Mouse (Mus musculus) neural tube, embryonic 15.5 days (tissue): ENCODE measurements around the gene Sf3a1. TPM values are rescaled to one million over a fixed set of nuclear protein-coding genes. Genes with fewer than 3 reads are reported as not detected.
"Not testable (repeated sequence)": the region's sequence is repeated elsewhere in the genome, so short reads cannot be mapped to it uniquely, and the experiment has no call there.

Experiments used
- ATAC-seq: fragments of 200-750 bp; cut with Nextera tagmentation; 2 replicates; pipeline ENCODE4 v1.8.0; 2017; ENCODE audit warnings: mild to moderate bottlenecking, moderate TSS enrichment, moderate library complexity; ENCODE audit not compliant: low FRiP score
- H3K27ac ChIP-seq: fragments of 300-500 bp; sonication (generic); replicated peaks from 2 replicates; pipeline ENCODE4 v1.5.1; 2015; ENCODE audit warnings: mild to moderate bottlenecking, inconsistent platforms
- H3K27me3 ChIP-seq: fragments of 300-500 bp; sonication (generic); replicated peaks from 2 replicates; pipeline ENCODE4 v1.6.1; 2015; ENCODE audit warnings: inconsistent platforms
- H3K36me3 ChIP-seq: fragments of 300-500 bp; sonication (generic); 2 replicates; pipeline ENCODE4 v1.6.1; 2015; ENCODE audit warnings: inconsistent platforms
- H3K4me1 ChIP-seq: fragments of 300-500 bp; sonication (generic); 2 replicates; pipeline ENCODE4 v1.6.1; 2015; ENCODE audit warnings: inconsistent platforms
- H3K4me2 ChIP-seq: fragments of 300-500 bp; sonication (generic); 2 replicates; pipeline ENCODE4 v1.6.1; 2015; ENCODE audit warnings: inconsistent platforms, mild to moderate bottlenecking, moderate library complexity
- H3K4me3 ChIP-seq: fragments of 300-500 bp; sonication (generic); replicated peaks from 2 replicates; pipeline ENCODE4 v1.5.1; 2015; ENCODE audit warnings: mild to moderate bottlenecking, inconsistent platforms
- H3K9ac ChIP-seq: fragments of 300-500 bp; sonication (generic); replicated peaks from 2 replicates; pipeline ENCODE4 v1.6.1; 2015; ENCODE audit warnings: mild to moderate bottlenecking, inconsistent platforms
- H3K9me3 ChIP-seq: fragments of 300-500 bp; sonication (generic); replicated peaks from 2 replicates; pipeline ENCODE4 v1.6.1; 2016; ENCODE audit warnings: inconsistent platforms
- WGBS: fragments of 180-500 bp; shearing (Covaris S2); methylation state at CpG from one replicate; pipeline ENCODE4 v1.1.7; 2015; ENCODE audit warnings: mixed read lengths; 5-methylcytosine and 5-hydroxymethylcytosine counted together
- polyA plus RNA-seq: library from polyadenylated mRNA; unstranded; fragments of >200 nt; fragmentation: Nextera tagmentation; extraction: Ambion mirVana; gene quantifications from 2 replicates; pipeline ENCODE4 v1.2.1, GENCODE M21; 2015

The Sf3a1 gene
- polyA plus RNA-seq, 1 experiment from 2014 or later = 41.8 TPM

GRCm38 (mm10) chr11:4119635-4120034 lies 40.5 kb upstream of the Sf3a1 start:
- 78% methylated on average over 5 of the region's 5 CpGs for WGBS
- Histone ChIP-seq H3K9ac (no peak overlapping the region), H3K27me3 (peaks cover 9% of the 10 kb centered on the region; the same call in 1 of the 2 replicates), H3K4me2 (no peak overlapping the region), H3K4me1 (peaks cover 30% of the 10 kb centered on the region), H3K27ac (no peak overlapping the region), H3K9me3 (no peaks in the 10 kb centered on the region), H3K4me3 (no peak overlapping the region), H3K36me3 (no peaks in the 10 kb centered on the region)
- ATAC-seq = no peak

GRCm38 (mm10) chr11:4121691-4122090 lies 38.5 kb upstream of the Sf3a1 start:
- H3K4me2 ChIP-seq = no peak overlapping the region
- no peak overlapping the region for H3K4me3 ChIP-seq
- H3K4me1 ChIP-seq = peaks cover 22% of the 10 kb centered on the region
- H3K27me3 ChIP-seq = peaks cover 9% of the 10 kb centered on the region; the same call in 1 of the 2 replicates
- H3K9me3 ChIP-seq = 0 out of 2 replicates have a peak, but pooled peaks cover 11% of the 10 kb centered on the region
- no peak for ATAC-seq
- no peak overlapping the region for H3K9ac ChIP-seq
- no peak overlapping the region for H3K27ac ChIP-seq
- no peaks in the 10 kb centered on the region for H3K36me3 ChIP-seq
- WGBS = 84% methylated on average over 3 of the region's 3 CpGs

- Histone ChIP-seq H3K4me3 (no peak overlapping the region), H3K9me3 (0 out of 2 replicates have a peak, but pooled peaks cover 11% of the 10 kb centered on the region), H3K27ac (no peak overlapping the region), H3K4me2 (no peak overlapping the region), H3K4me1 (peaks cover 17% of the 10 kb centered on the region), H3K27me3 (peaks cover 9% of the 10 kb centered on the region; the same call in 1 of the 2 replicates), H3K36me3 (no peaks in the 10 kb centered on the region), H3K9ac (no peak overlapping the region)
- no peak for ATAC-seq
- 87% methylated on average over 5 of the region's 5 CpGs for WGBS
Observed at GRCm38 (mm10) chr11:4122226-4122625, 37.9 kb upstream of the Sf3a1 start.

GRCm38 (mm10) chr11:4122742-4123579 lies 37.2 kb upstream of the Sf3a1 start, which contains the start of gene Sec14l2:
Gene Sec14l2 (minus strand): TSS chr11:4123415.
- Histone ChIP-seq H3K4me2 (no peak within 1 kb of the TSS), H3K9me3 (0 out of 2 replicates have a peak, but pooled peaks cover 11% of the 10 kb centered on the region), H3K9ac (no peak within 1 kb of the TSS), H3K27me3 (peaks cover 9% of the 10 kb centered on the region; the same call in 1 of the 2 replicates), H3K27ac (no peak within 1 kb of the TSS), H3K36me3 (no peaks in the 10 kb centered on the region), H3K4me3 (no peak within 1 kb of the TSS), H3K4me1 (peaks cover 10% of the 10 kb centered on the region)
- no peak for ATAC-seq
- 78% methylated on average over 10 of the region's 10 CpGs for WGBS

GRCm38 (mm10) chr11:4123922-4124321 lies 36.2 kb upstream of the Sf3a1 start:
- Histone ChIP-seq H3K9ac (no peak overlapping the region), H3K4me2 (no peak overlapping the region), H3K4me1 (peaks cover 3% of the 10 kb centered on the region; the same call in 1 of the 2 replicates), H3K36me3 (no peaks in the 10 kb centered on the region), H3K27me3 (peaks cover 9% of the 10 kb centered on the region; the same call in 1 of the 2 replicates), H3K27ac (no peak overlapping the region), H3K4me3 (no peak overlapping the region), H3K9me3 (0 out of 2 replicates have a peak, but pooled peaks cover 11% of the 10 kb centered on the region)
- WGBS = 65% methylated on average over 5 of the region's 5 CpGs
- ATAC-seq = no peak

- no peak overlapping the region for H3K27ac ChIP-seq
- H3K4me3 ChIP-seq = no peak overlapping the region
- 83% methylated on average over 1 of the region's 1 CpGs for WGBS
- no peak overlapping the region for H3K9ac ChIP-seq
- H3K27me3 ChIP-seq = no peaks in the 10 kb centered on the region; the same call in 1 of the 2 replicates
- H3K4me2 ChIP-seq = no peak overlapping the region
- no peaks in the 10 kb centered on the region for H3K36me3 ChIP-seq
- H3K9me3 ChIP-seq = 0 out of 2 replicates have a peak, but pooled peaks cover 11% of the 10 kb centered on the region
- H3K4me1 ChIP-seq = no peaks in the 10 kb centered on the region
- no peak for ATAC-seq
Observed at GRCm38 (mm10) chr11:4127059-4127458, 33.1 kb upstream of the Sf3a1 start.

GRCm38 (mm10) chr11:4128461-4128860 lies 31.7 kb upstream of the Sf3a1 start:
- not testable (repeated sequence) for H3K4me1 ChIP-seq, H3K27me3 ChIP-seq, H3K4me3 ChIP-seq, H3K27ac ChIP-seq, H3K36me3 ChIP-seq, H3K9ac ChIP-seq, H3K4me2 ChIP-seq, ATAC-seq
- WGBS = 92% methylated on average over 4 of the region's 4 CpGs
- 0 out of 2 replicates have a peak, but pooled peaks cover 11% of the 10 kb centered on the region for H3K9me3 ChIP-seq

- no peak for ATAC-seq
- 54% methylated on average over 3 of the region's 3 CpGs for WGBS
- Histone ChIP-seq H3K4me2 (no peak overlapping the region), H3K9me3 (no peaks in the 10 kb centered on the region), H3K27me3 (no peaks in the 10 kb centered on the region; the same call in 1 of the 2 replicates), H3K27ac (no peak overlapping the region), H3K9ac (no peak overlapping the region), H3K4me1 (peaks cover 33% of the 10 kb centered on the region), H3K36me3 (peaks cover 13% of the 10 kb centered on the region), H3K4me3 (no peak overlapping the region)
Observed at GRCm38 (mm10) chr11:4133450-4133849, 26.7 kb upstream of the Sf3a1 start.

- Histone ChIP-seq H3K9ac (0 out of 2 replicates have a peak overlapping the region, but pooled peaks have one; percentile 93), H3K4me3 (0 out of 2 replicates have a peak overlapping the region, but pooled peaks have one; percentile 84)
Observed at GRCm38 (mm10) chr11:4134400-4134799, 25.8 kb upstream of the Sf3a1 start.

GRCm38 (mm10) chr11:4134986-4135935 lies 24.9 kb upstream of the Sf3a1 start, which contains the start of gene Rnf215:
Gene Rnf215 (plus strand): TSS chr11:4135202.
- Histone ChIP-seq H3K36me3 (peaks cover 31% of the 10 kb centered on the region), H3K9ac (peak within 1 kb of the TSS; percentile 93), H3K9me3 (no peaks in the 10 kb centered on the region), H3K4me1 (peaks cover 37% of the 10 kb centered on the region), H3K27me3 (no peaks in the 10 kb centered on the region; the same call in 1 of the 2 replicates), H3K4me2 (peak within 1 kb of the TSS; percentile 80), H3K4me3 (peak within 1 kb of the TSS; percentile 84), H3K27ac (peak within 1 kb of the TSS; percentile 93)
- under 1% methylated on average over 66 of the region's 66 CpGs for WGBS
- ATAC-seq = peak; percentile 90

More at GRCm38 (mm10) chr11:4134400-4134799, 25.8 kb upstream of the Sf3a1 start:
- no peak; the same call in 1 of the 2 replicates for ATAC-seq
- no peaks in the 10 kb centered on the region; the same call in 1 of the 2 replicates for H3K27me3 ChIP-seq
- peak overlapping the region; percentile 42 for H3K4me2 ChIP-seq
- WGBS = 56% methylated on average over 6 of the region's 6 CpGs
- H3K27ac ChIP-seq = peak overlapping the region; percentile 93
- peaks cover 37% of the 10 kb centered on the region for H3K4me1 ChIP-seq
- no peaks in the 10 kb centered on the region for H3K9me3 ChIP-seq
- H3K36me3 ChIP-seq = peaks cover 22% of the 10 kb centered on the region

- no peak for ATAC-seq
- WGBS = 32% methylated on average over 2 of the region's 2 CpGs
- H3K36me3 ChIP-seq = peaks cover 68% of the 10 kb centered on the region
- H3K9me3 ChIP-seq = no peaks in the 10 kb centered on the region
- no peaks in the 10 kb centered on the region for H3K27me3 ChIP-seq
- no peak overlapping the region for H3K27ac ChIP-seq
- H3K4me1 ChIP-seq = peaks cover 37% of the 10 kb centered on the region
- H3K9ac ChIP-seq = no peak overlapping the region
- H3K4me3 ChIP-seq = no peak overlapping the region
- no peak overlapping the region for H3K4me2 ChIP-seq
Observed at GRCm38 (mm10) chr11:4138964-4139363, 21.2 kb upstream of the Sf3a1 start.
